ENCODE assay signal across 9 mouse cellular contexts in the genomic region with DNA sequence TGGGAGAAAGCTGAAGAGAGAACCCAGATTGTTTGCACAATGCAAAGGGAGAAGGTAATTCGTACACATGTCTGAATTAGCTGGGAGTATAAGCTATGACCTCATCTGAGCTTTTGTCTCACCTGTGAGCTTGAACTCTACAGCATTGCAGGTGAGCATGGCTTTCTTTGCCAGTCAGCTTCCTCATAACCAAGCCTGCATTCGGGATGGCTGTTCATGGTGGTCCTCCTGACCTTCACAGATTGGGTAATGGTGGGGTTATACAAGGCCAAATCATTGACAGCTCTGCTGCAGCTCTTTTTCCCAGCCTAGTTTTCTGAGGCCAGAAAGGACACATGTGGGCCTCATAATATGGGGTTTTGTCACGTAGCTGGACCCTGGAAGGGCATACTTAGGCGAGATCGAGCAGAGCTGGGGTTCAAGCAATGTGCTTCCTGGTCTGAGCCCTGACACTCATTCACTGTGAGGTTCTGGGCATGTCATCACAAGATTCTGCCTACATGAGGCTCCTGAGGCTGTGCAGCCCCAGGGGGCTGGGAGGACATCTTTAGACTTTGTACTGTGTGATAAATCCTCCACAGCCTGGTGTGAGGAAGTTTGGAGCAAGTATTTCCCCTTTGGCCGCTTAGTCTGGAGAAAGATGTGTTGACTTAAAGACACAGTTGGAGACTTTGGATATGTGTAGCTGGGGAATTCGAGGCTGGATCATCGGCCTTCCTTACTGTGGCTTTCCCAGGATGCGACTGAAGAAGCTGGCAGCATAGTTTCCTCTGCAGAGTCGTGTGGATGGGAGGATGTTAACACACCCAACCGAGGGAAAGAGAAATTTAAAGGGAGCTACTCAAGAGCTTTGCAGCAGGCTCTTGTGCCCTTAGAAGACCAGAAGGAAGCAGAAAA. TPM values are rescaled to one million over a fixed set of nuclear protein-coding genes. Genes with fewer than 3 reads are reported as not detected.
DNase-seq lines count a peak whose midpoint lies in the region; ATAC-seq and TF ChIP-seq lines count a peak whose summit lies in the region.
"Had no signal": no experiment of that assay in that cellular context is flagged by ENCODE, and none has a peak within 500 bp of the region (broad histone marks: within the 10 kb centered on the region; RNA-seq: fewer than 3 reads in every experiment).

No protein-coding gene starts in this region.

- no peak overlapping the region for H3K4me2 ChIP-seq in forebrain, embryonic 15.5 days (replicated peaks)
- H3K4me2 ChIP-seq in forebrain, embryonic 11.5 days (ENCODE audit: low read depth, low read length, severe bottlenecking): no peak overlapping the region
- no peak overlapping the region for H3K4me2 ChIP-seq in midbrain, embryonic 11.5 days
- no peak overlapping the region for H3K4me2 ChIP-seq in midbrain, postnatal 0 days (ENCODE audit: low read depth, low read length, poor library complexity, severe bottlenecking)
- H3K4me2 ChIP-seq in stomach, embryonic 14.5 days (replicated peaks; ENCODE audit: low read depth, low read length): peak overlapping the region; percentile 23; the same call in 1 of the 2 replicates

- H3K4me1 ChIP-seq in forebrain, embryonic 15.5 days: peaks cover 33% of the 10 kb centered on the region
- H3K4me1 ChIP-seq in forebrain, embryonic 11.5 days (replicated peaks; ENCODE audit: control insufficient read depth, insufficient read depth, low read length): no peaks in the 10 kb centered on the region; the same call in 1 of the 2 replicates
- H3K4me1 ChIP-seq in midbrain, embryonic 11.5 days (ENCODE audit: control insufficient read depth, insufficient read depth, low read length): no peaks in the 10 kb centered on the region
- H3K4me1 ChIP-seq in midbrain, postnatal 0 days (ENCODE audit: insufficient read depth, low read length): no peaks in the 10 kb centered on the region
- peaks cover 33% of the 10 kb centered on the region for H3K4me1 ChIP-seq in stomach, embryonic 14.5 days (ENCODE audit: control insufficient read depth, insufficient read depth, low read length)

- H3K4me3 ChIP-seq in forebrain, embryonic 15.5 days: no peak overlapping the region
- no peak overlapping the region for H3K4me3 ChIP-seq in forebrain, embryonic 11.5 days (ENCODE audit: low read depth, low read length)
- no peak overlapping the region for H3K4me3 ChIP-seq in midbrain, embryonic 11.5 days (ENCODE audit: low read depth, low read length)
- H3K4me3 ChIP-seq in midbrain, postnatal 0 days (ENCODE audit: low read depth, low read length): no peak overlapping the region
- no peak overlapping the region for H3K4me3 ChIP-seq in stomach, embryonic 14.5 days (ENCODE audit: low read depth, low read length)

- TF ChIP-seq CTCF in midbrain, postnatal 0 days (IDR thresholded peaks at IDR 0.05): no peak

- DNase-seq in forebrain, embryonic 11.5 days (ENCODE audit: low spot score): no peak
- peak; percentile 83 for DNase-seq in midbrain, embryonic 11.5 days (ENCODE audit: low spot score, missing footprints)
- no peak for DNase-seq in midbrain, postnatal 0 days (ENCODE audit: low spot score)
- DNase-seq in heart, postnatal 25 days (ENCODE audit: low spot score): peak; percentile 10
- DNase-seq in layer of hippocampus, postnatal 10 days (ENCODE audit: low spot score in 2 of 2): no peak
- DNase-seq in left cerebral cortex, postnatal 4 days: no peak

- 0 out of 2 replicates have a peak, but pooled peaks have one; percentile 46 for ATAC-seq in forebrain, embryonic 15.5 days (replicated peaks)
- no peak for ATAC-seq in forebrain, embryonic 11.5 days (replicated peaks; ENCODE audit: low FRiP score)
- ATAC-seq in midbrain, embryonic 11.5 days (ENCODE audit: low FRiP score): no peak
- no peak for ATAC-seq in midbrain, postnatal 0 days (ENCODE audit: low FRiP score)
- no peak for ATAC-seq in stomach, embryonic 14.5 days (ENCODE audit: insufficient number of reproducible peaks, insufficient read depth, low FRiP score, low read depth)

- H3K27ac ChIP-seq in forebrain, embryonic 15.5 days (replicated peaks): 0 out of 2 replicates have a peak overlapping the region, but pooled peaks have one; percentile 28
- no peak overlapping the region for H3K27ac ChIP-seq in forebrain, embryonic 11.5 days (ENCODE audit: low read depth, low read length)
- no peak overlapping the region for H3K27ac ChIP-seq in midbrain, embryonic 11.5 days (ENCODE audit: low read depth, low read length)
- H3K27ac ChIP-seq in midbrain, postnatal 0 days (ENCODE audit: low read depth, low read length): no peak overlapping the region
- H3K27ac ChIP-seq in stomach, embryonic 14.5 days (ENCODE audit: low read length): peak overlapping the region; percentile 86

- no peaks in the 10 kb centered on the region for H3K36me3 ChIP-seq in forebrain, embryonic 15.5 days
- H3K36me3 ChIP-seq in forebrain, embryonic 11.5 days (ENCODE audit: control insufficient read depth, insufficient read depth, low read length): no peaks in the 10 kb centered on the region
- no peaks in the 10 kb centered on the region for H3K36me3 ChIP-seq in midbrain, embryonic 11.5 days (ENCODE audit: control insufficient read depth, insufficient read depth, low read length)
- no peaks in the 10 kb centered on the region for H3K36me3 ChIP-seq in midbrain, postnatal 0 days (ENCODE audit: insufficient read depth, low read length)
- no peaks in the 10 kb centered on the region for H3K36me3 ChIP-seq in stomach, embryonic 14.5 days (ENCODE audit: control insufficient read depth, insufficient read depth, low read length)

- intact Hi-C loops in heart, postnatal 25 days (cut with DNase I): loop anchor here (10.0 kb wide), 1 partner anchor 74 kb away; no protein-coding TSS in a partner anchor
- intact Hi-C loops in left cerebral cortex, postnatal 4 days (cut with DNase I): no loop called here

- no peaks in the 10 kb centered on the region for H3K27me3 ChIP-seq in forebrain, embryonic 15.5 days
- H3K27me3 ChIP-seq in forebrain, embryonic 11.5 days (ENCODE audit: control insufficient read depth, insufficient read depth, low read length): no peaks in the 10 kb centered on the region
- H3K27me3 ChIP-seq in midbrain, embryonic 11.5 days (ENCODE audit: control insufficient read depth, insufficient read depth, low read length): no peaks in the 10 kb centered on the region
- no peaks in the 10 kb centered on the region for H3K27me3 ChIP-seq in midbrain, postnatal 0 days (ENCODE audit: insufficient read depth, low read length)
- no peaks in the 10 kb centered on the region for H3K27me3 ChIP-seq in stomach, embryonic 14.5 days (ENCODE audit: control insufficient read depth, insufficient read depth, low read length)

- no peak overlapping the region for H3K9ac ChIP-seq in forebrain, embryonic 15.5 days (replicated peaks)
- no peak overlapping the region for H3K9ac ChIP-seq in forebrain, embryonic 11.5 days (ENCODE audit: low read length)
- H3K9ac ChIP-seq in midbrain, embryonic 11.5 days (ENCODE audit: low read length): no peak overlapping the region
- H3K9ac ChIP-seq in midbrain, postnatal 0 days (replicated peaks; ENCODE audit: low read length, poor library complexity, severe bottlenecking): no peak overlapping the region
- H3K9ac ChIP-seq in stomach, embryonic 14.5 days (replicated peaks; ENCODE audit: low read depth, low read length): no peak overlapping the region

- WGBS in forebrain, embryonic 15.5 days: 62% methylated on average over 11 of the region's 11 CpGs
- WGBS in forebrain, embryonic 11.5 days: 70% methylated on average over 11 of the region's 11 CpGs
- 64% methylated on average over 11 of the region's 11 CpGs for WGBS in midbrain, embryonic 11.5 days
- 57% methylated on average over 11 of the region's 11 CpGs for WGBS in midbrain, postnatal 0 days
- 51% methylated on average over 11 of the region's 11 CpGs for WGBS in stomach, embryonic 14.5 days

- H3K9me3 ChIP-seq in forebrain, embryonic 15.5 days: no peaks in the 10 kb centered on the region
- no peaks in the 10 kb centered on the region for H3K9me3 ChIP-seq in forebrain, embryonic 11.5 days (ENCODE audit: control insufficient read depth, low read length)
- H3K9me3 ChIP-seq in midbrain, embryonic 11.5 days (ENCODE audit: control insufficient read depth, low read length): no peaks in the 10 kb centered on the region
- no peaks in the 10 kb centered on the region for H3K9me3 ChIP-seq in midbrain, postnatal 0 days (ENCODE audit: low read length)
- no peaks in the 10 kb centered on the region for H3K9me3 ChIP-seq in stomach, embryonic 14.5 days (ENCODE audit: control insufficient read depth, low read depth, low read length)

RNA-seq across cellular contexts. Expression of a gene that starts 2.3 kb away (rescaled TPM):
- 1.3 and 1.4 TPM in 2 replicates for polyA plus RNA-seq in forebrain, embryonic 15.5 days (2015; fragmentation: Nextera tagmentation; extraction: Ambion mirVana)
- 0.52 and 0.75 TPM in 2 replicates for polyA plus RNA-seq in forebrain, embryonic 11.5 days (2014; fragmentation: Nextera tagmentation; extraction: Ambion mirVana)
- 0.84 and 1.0 TPM in 2 replicates for polyA plus RNA-seq in midbrain, embryonic 11.5 days (2014; fragmentation: Nextera tagmentation; extraction: Ambion mirVana)
- 0.80 and 1.4 TPM in 2 replicates for total RNA-seq in midbrain, postnatal 0 days (2014; rRNA removed)
- 1.7 and 2.3 TPM in 2 replicates for polyA plus RNA-seq in midbrain, postnatal 0 days (2015; fragmentation: Nextera tagmentation; extraction: Ambion mirVana)
- total RNA-seq in heart, postnatal 25 days (2021): 1 to 10 TPM; 1.2 to 2.1 TPM
- 6.6 and 7.9 TPM in 2 replicates for polyA plus RNA-seq in stomach, embryonic 14.5 days (2014; fragmentation: Nextera tagmentation; extraction: Ambion mirVana)
- total RNA-seq in layer of hippocampus, postnatal 10 days (2021): 1 to 10 TPM in 1 of 2 experiments, under 1 TPM in 1; 0.69 to 1.1 TPM
- total RNA-seq in left cerebral cortex, postnatal 4 days (2021): 1 to 10 TPM in 1 of 2 experiments, under 1 TPM in 1; 0.95 to 1.1 TPM
- total RNA-seq: common myeloid progenitor, adult 5-6 weeks had no signal

Comparison
In these comparisons a context has a peak if more than half of its experiments do, and no peak if none do; other contexts are left out.
1. H3K27ac ChIP-seq: peak in forebrain, embryonic 15.5 days (single experiment) and stomach, embryonic 14.5 days (single experiment); none in forebrain, embryonic 11.5 days (single experiment), midbrain, embryonic 11.5 days (single experiment) and midbrain, postnatal 0 days (single experiment).
2. DNase-seq: peak in midbrain, embryonic 11.5 days (single experiment) and heart, postnatal 25 days (single experiment); none in forebrain, embryonic 11.5 days (single experiment), midbrain, postnatal 0 days (single experiment), layer of hippocampus, postnatal 10 days (0 of 2) and left cerebral cortex, postnatal 4 days (single experiment).